Mouse (Mus musculus) forebrain, embryonic 14.5 days (tissue): ENCODE measurements at regions not wholly inside any gene's neighbourhood (a gene's known extent, or its start where the extent isn't known, plus 50 kb on each side); places are given as distances from the start of the nearest gene placed in this dataset.

Experiments used
- ATAC-seq: fragments of 200-750 bp; cut with Nextera tagmentation; 2 replicates; pipeline ENCODE4 v1.8.0; 2017; ENCODE audit warnings: mild to moderate bottlenecking, moderate library complexity
- DNase-seq: peaks from one replicate; pipeline ENCODE4 v3.0.0-alpha.2; 2015; ENCODE audit warnings: low spot score
- H3K27ac ChIP-seq: fragments of 300-500 bp; sonication (generic); 2 replicates; pipeline ENCODE4 v1.5.1; 2014; ENCODE audit warnings: low read depth, mild to moderate bottlenecking, control low read depth, low read length, moderate library complexity
- H3K27me3 ChIP-seq: fragments of 300-500 bp; sonication (generic); replicated peaks from 2 replicates; pipeline ENCODE4 v1.6.1; 2014; ENCODE audit warnings: low read length, control low read depth, mixed read lengths; ENCODE audit not compliant: control insufficient read depth, insufficient read depth
- H3K36me3 ChIP-seq: fragments of 300-500 bp; sonication (generic); 2 replicates; pipeline ENCODE4 v1.6.1; 2014; ENCODE audit warnings: low read length, control low read depth; ENCODE audit not compliant: control insufficient read depth, insufficient read depth
- H3K4me1 ChIP-seq: fragments of 300-500 bp; sonication (generic); 2 replicates; pipeline ENCODE4 v1.6.1; 2014; ENCODE audit warnings: antibody characterized with exemption, low read length, control low read depth; ENCODE audit not compliant: control insufficient read depth, insufficient read depth
- H3K4me2 ChIP-seq: fragments of 300-500 bp; sonication (generic); 2 replicates; pipeline ENCODE4 v1.6.1; 2014; ENCODE audit warnings: mild to moderate bottlenecking, control low read depth, low read length
- H3K4me3 ChIP-seq: fragments of 300-500 bp; sonication (generic); 2 replicates; pipeline ENCODE4 v1.5.1; 2014; ENCODE audit warnings: low read depth, low read length, control low read depth
- H3K9ac ChIP-seq: fragments of 300-500 bp; sonication (generic); 2 replicates; pipeline ENCODE4 v1.6.1; 2014; ENCODE audit warnings: mild to moderate bottlenecking, low read length, control low read depth, moderate library complexity
- H3K9me3 ChIP-seq: fragments of 300-500 bp; sonication (generic); replicated peaks from 2 replicates; pipeline ENCODE4 v1.6.1; 2016; ENCODE audit warnings: low read length, control low read depth, mixed read lengths; ENCODE audit not compliant: control insufficient read depth
- WGBS: fragments of 180-500 bp; shearing (Covaris S2); extraction: QIAGEN DNeasy Blood & Tissue Kit; methylation state at CpG from one replicate; pipeline ENCODE4 v1.1.7; 2014; 5-methylcytosine and 5-hydroxymethylcytosine counted together

GRCm38 (mm10) chr17:84010492-84011060, 162.8 kb upstream of the Haao start:
- WGBS = 43% methylated on average over 3 of the region's 3 CpGs
- H3K9me3 ChIP-seq = no peaks in the 10 kb centered on the region
- ATAC-seq = no peak
- H3K36me3 ChIP-seq = no peaks in the 10 kb centered on the region
- H3K27me3 ChIP-seq = no peaks in the 10 kb centered on the region
- H3K27ac ChIP-seq = no peak overlapping the region
- no peak overlapping the region for H3K4me2 ChIP-seq
- no peak overlapping the region for H3K4me3 ChIP-seq
- no peak for DNase-seq
- peaks cover 5% of the 10 kb centered on the region for H3K4me1 ChIP-seq
- H3K9ac ChIP-seq = no peak overlapping the region

- DNase-seq (no peak), ATAC-seq (no peak)
- H3K36me3 ChIP-seq = no peaks in the 10 kb centered on the region
- no peak overlapping the region for H3K4me2 ChIP-seq
- no peak overlapping the region for H3K27ac ChIP-seq
- H3K27me3 ChIP-seq = no peaks in the 10 kb centered on the region
- no peak overlapping the region for H3K4me3 ChIP-seq
- 85% methylated on average over 7 of the region's 7 CpGs for WGBS
- no peak overlapping the region for H3K9ac ChIP-seq
- no peaks in the 10 kb centered on the region for H3K9me3 ChIP-seq
- peaks cover 5% of the 10 kb centered on the region for H3K4me1 ChIP-seq
Observed at GRCm38 (mm10) chr17:84009966-84010365, 162.2 kb upstream of the Haao start.

GRCm38 (mm10) chr17:84009194-84009593, 161.4 kb upstream of the Haao start:
- no peaks in the 10 kb centered on the region for H3K9me3 ChIP-seq
- no peaks in the 10 kb centered on the region for H3K27me3 ChIP-seq
- WGBS = 59% methylated on average over 8 of the region's 8 CpGs
- DNase-seq (peak; percentile 60), ATAC-seq (peak; percentile 70)
- no peaks in the 10 kb centered on the region for H3K36me3 ChIP-seq
- H3K9ac ChIP-seq = no peak overlapping the region
- H3K4me2 ChIP-seq = no peak overlapping the region
- no peak overlapping the region for H3K4me3 ChIP-seq
- peaks cover 5% of the 10 kb centered on the region for H3K4me1 ChIP-seq
- no peak overlapping the region for H3K27ac ChIP-seq

GRCm38 (mm10) chr17:84008682-84009052, 160.9 kb upstream of the Haao start:
- Histone ChIP-seq H3K36me3 (no peaks in the 10 kb centered on the region), H3K9me3 (no peaks in the 10 kb centered on the region), H3K4me1 (peaks cover 5% of the 10 kb centered on the region), H3K27me3 (no peaks in the 10 kb centered on the region), H3K4me3 (no peak overlapping the region), H3K9ac (no peak overlapping the region), H3K4me2 (no peak overlapping the region), H3K27ac (no peak overlapping the region)
- no peak for ATAC-seq
- WGBS = 86% methylated on average over 7 of the region's 7 CpGs
- no peak for DNase-seq

GRCm38 (mm10) chr17:84008035-84008681, 160.4 kb upstream of the Haao start:
- WGBS = 93% methylated on average over 12 of the region's 12 CpGs
- no peaks in the 10 kb centered on the region for H3K27me3 ChIP-seq
- H3K9me3 ChIP-seq = no peaks in the 10 kb centered on the region
- ATAC-seq = no peak
- peaks cover 5% of the 10 kb centered on the region for H3K4me1 ChIP-seq
- no peak overlapping the region for H3K4me3 ChIP-seq
- no peaks in the 10 kb centered on the region for H3K36me3 ChIP-seq
- no peak overlapping the region for H3K27ac ChIP-seq
- no peak for DNase-seq
- H3K4me2 ChIP-seq = no peak overlapping the region
- H3K9ac ChIP-seq = no peak overlapping the region

- Histone ChIP-seq H3K27ac (no peak overlapping the region), H3K4me2 (no peak overlapping the region), H3K4me3 (no peak overlapping the region), H3K9ac (no peak overlapping the region), H3K27me3 (no peaks in the 10 kb centered on the region), H3K9me3 (no peaks in the 10 kb centered on the region), H3K4me1 (peaks cover 5% of the 10 kb centered on the region), H3K36me3 (no peaks in the 10 kb centered on the region)
- ATAC-seq (no peak), DNase-seq (no peak)
- WGBS = 87% methylated on average over 9 of the region's 9 CpGs
Observed at GRCm38 (mm10) chr17:84006748-84007147, 159.0 kb upstream of the Haao start.

GRCm38 (mm10) chr17:84004237-84004636, 156.5 kb upstream of the Haao start:
- Histone ChIP-seq H3K4me1 (peaks cover 3% of the 10 kb centered on the region; the same call in 1 of the 2 replicates), H3K4me2 (no peak overlapping the region), H3K9me3 (no peaks in the 10 kb centered on the region), H3K27ac (no peak overlapping the region), H3K4me3 (no peak overlapping the region), H3K36me3 (no peaks in the 10 kb centered on the region), H3K9ac (no peak overlapping the region), H3K27me3 (no peaks in the 10 kb centered on the region)
- ATAC-seq = no peak
- 29% methylated on average over 6 of the region's 6 CpGs for WGBS
- DNase-seq = no peak

GRCm38 (mm10) chr17:84003489-84004234, 155.9 kb upstream of the Haao start:
- no peak overlapping the region for H3K27ac ChIP-seq
- H3K36me3 ChIP-seq = no peaks in the 10 kb centered on the region
- H3K9me3 ChIP-seq = no peaks in the 10 kb centered on the region
- no peaks in the 10 kb centered on the region for H3K27me3 ChIP-seq
- no peak overlapping the region for H3K9ac ChIP-seq
- no peak for ATAC-seq
- no peaks in the 10 kb centered on the region for H3K4me1 ChIP-seq
- H3K4me2 ChIP-seq = no peak overlapping the region
- H3K4me3 ChIP-seq = no peak overlapping the region
- no peak for DNase-seq
- 33% methylated on average over 9 of the region's 9 CpGs for WGBS

- Histone ChIP-seq H3K4me1 (no peaks in the 10 kb centered on the region), H3K36me3 (no peaks in the 10 kb centered on the region), H3K27ac (no peak overlapping the region), H3K9ac (no peak overlapping the region), H3K4me3 (no peak overlapping the region), H3K4me2 (no peak overlapping the region), H3K9me3 (no peaks in the 10 kb centered on the region), H3K27me3 (no peaks in the 10 kb centered on the region)
- DNase-seq = no peak
- WGBS = 94% methylated on average over 6 of the region's 6 CpGs
- ATAC-seq = no peak
Observed at GRCm38 (mm10) chr17:84002939-84003338, 155.2 kb upstream of the Haao start.
